Mouse (Mus musculus): ENCODE results near the gene Jund. TPM values are rescaled to one million over a fixed set of nuclear protein-coding genes. Genes with fewer than 3 reads are reported as not detected.

Jund gene
- polyA plus RNA-seq, 1 experiment: 128 TPM

GRCm38 (mm10) chr8:70710296-70710695, 11.5 kb downstream of the Jund start:
- H3K79me2 ChIP-seq (ENCODE audit: control insufficient read depth, insufficient read depth): no peaks in the 10 kb centered on the region

DNA sequence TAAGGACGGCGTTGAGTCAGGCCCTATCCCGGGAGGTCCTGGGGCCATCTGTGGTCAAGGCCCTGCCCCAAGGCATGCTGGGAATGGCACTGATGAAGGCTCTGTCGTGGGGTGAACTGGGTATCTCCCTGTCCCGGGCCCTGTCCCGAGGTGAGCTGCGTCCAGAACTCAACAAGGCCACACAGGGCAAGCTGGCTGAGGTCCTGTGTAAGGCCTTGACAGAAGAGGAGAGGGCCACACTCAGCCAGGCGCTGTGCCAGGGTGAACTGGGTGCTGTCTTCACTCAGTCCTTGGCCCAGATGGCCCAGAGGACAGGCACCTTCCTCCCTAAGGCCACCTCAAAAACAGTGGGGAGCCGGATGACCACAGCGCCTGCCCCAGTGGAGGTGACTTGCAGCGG, 12.3 kb downstream of the Jund start:
- H3K79me2 ChIP-seq (ENCODE audit: control insufficient read depth, insufficient read depth): no peaks in the 10 kb centered on the region
- H3ac ChIP-seq (ENCODE audit: control insufficient read depth, insufficient read length, low read depth): no peak overlapping the region
- TF ChIP-seq CEBPB (IDR thresholded peaks at IDR 0.05; ENCODE audit: low read depth) (no peak), CTCF (IDR thresholded peaks at IDR 0.05; ENCODE audit: control insufficient read depth, insufficient read depth, insufficient read length) (no peak), MYOG (IDR thresholded peaks at IDR 0.05; ENCODE audit: control insufficient read depth, extremely low read depth, insufficient read length) (no peak), MAX (IDR thresholded peaks at IDR 0.05) (no peak), MYOD1 (IDR thresholded peaks at IDR 0.05; ENCODE audit: control insufficient read depth, insufficient read length, low read depth) (no peak), FOSL1 (IDR thresholded peaks at IDR 0.05; ENCODE audit: insufficient read depth, low read length, poor library complexity, severe bottlenecking) (no peak), USF1 (IDR thresholded peaks at IDR 0.05; ENCODE audit: low read depth) (no peak)
- no peaks in the 10 kb centered on the region for H3K36me3 ChIP-seq (ENCODE audit: control insufficient read depth, insufficient read depth)
- no peaks in the 10 kb centered on the region for H3K79me3 ChIP-seq (ENCODE audit: low read depth)
- no peak overlapping the region for H3K4me3 ChIP-seq (ENCODE audit: insufficient read depth, poor library complexity, severe bottlenecking)
- H3K27me3 ChIP-seq (ENCODE audit: control insufficient read depth, insufficient read depth, insufficient read length): no peaks in the 10 kb centered on the region

More at GRCm38 (mm10) chr8:70710296-70710695, 11.5 kb downstream of the Jund start:
- TF ChIP-seq MAX (IDR thresholded peaks at IDR 0.05) (no peak), CTCF (IDR thresholded peaks at IDR 0.05; ENCODE audit: control insufficient read depth, insufficient read depth, insufficient read length) (no peak), USF1 (IDR thresholded peaks at IDR 0.05; ENCODE audit: low read depth) (no peak), FOSL1 (IDR thresholded peaks at IDR 0.05; ENCODE audit: insufficient read depth, low read length, poor library complexity, severe bottlenecking) (no peak), CEBPB (IDR thresholded peaks at IDR 0.05; ENCODE audit: low read depth) (no peak), MYOG (IDR thresholded peaks at IDR 0.05; ENCODE audit: control insufficient read depth, extremely low read depth, insufficient read length) (no peak), MYOD1 (IDR thresholded peaks at IDR 0.05; ENCODE audit: control insufficient read depth, insufficient read length, low read depth) (no peak)
- H3ac ChIP-seq (ENCODE audit: control insufficient read depth, insufficient read length, low read depth): no peak overlapping the region
- no peaks in the 10 kb centered on the region for H3K36me3 ChIP-seq (ENCODE audit: control insufficient read depth, insufficient read depth)
- no peaks in the 10 kb centered on the region for H3K79me3 ChIP-seq (ENCODE audit: low read depth)
- H3K27me3 ChIP-seq (ENCODE audit: control insufficient read depth, insufficient read depth, insufficient read length): no peaks in the 10 kb centered on the region
- H3K4me3 ChIP-seq (ENCODE audit: insufficient read depth, poor library complexity, severe bottlenecking): no peak overlapping the region

GRCm38 (mm10) chr8:70713991-70714390, 15.2 kb downstream of the Jund start:
- TF ChIP-seq MYOD1 (IDR thresholded peaks at IDR 0.05; ENCODE audit: control insufficient read depth, insufficient read length, low read depth): no peak
- no peak for TF ChIP-seq FOSL1 (IDR thresholded peaks at IDR 0.05; ENCODE audit: insufficient read depth, low read length, poor library complexity, severe bottlenecking)
- no peak for TF ChIP-seq CEBPB (IDR thresholded peaks at IDR 0.05; ENCODE audit: low read depth)
- no peak for TF ChIP-seq MAX (IDR thresholded peaks at IDR 0.05)
- no peak for TF ChIP-seq USF1 (IDR thresholded peaks at IDR 0.05; ENCODE audit: low read depth)
- no peak for TF ChIP-seq MYOG (IDR thresholded peaks at IDR 0.05; ENCODE audit: control insufficient read depth, extremely low read depth, insufficient read length)
- no peak for TF ChIP-seq CTCF (IDR thresholded peaks at IDR 0.05; ENCODE audit: control insufficient read depth, insufficient read depth, insufficient read length)
- H3K36me3 ChIP-seq (ENCODE audit: control insufficient read depth, insufficient read depth): no peaks in the 10 kb centered on the region

DNA sequence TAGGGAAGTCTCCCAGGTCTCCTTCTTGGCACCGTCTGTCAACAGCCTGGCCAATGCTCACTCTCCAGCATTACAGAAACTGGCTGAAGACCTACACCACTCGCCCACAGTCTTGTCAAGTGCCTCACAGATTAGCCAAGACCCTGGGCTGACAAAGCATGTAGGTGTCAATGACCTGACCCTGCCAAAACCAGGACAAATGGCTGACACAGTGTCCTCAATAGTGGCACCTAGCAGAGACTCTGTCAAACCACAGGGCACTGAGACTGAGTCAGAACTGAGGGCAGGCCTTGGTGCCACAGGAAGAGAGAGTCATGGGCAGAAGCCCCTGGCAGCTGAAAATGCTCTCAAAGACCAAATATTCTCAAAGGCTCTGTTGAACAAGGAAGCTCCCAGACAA, 16.3 kb downstream of the Jund start:
- Histone ChIP-seq H3ac (ENCODE audit: control insufficient read depth, insufficient read length, low read depth) (no peak overlapping the region), H3K79me2 (ENCODE audit: control insufficient read depth, insufficient read depth) (no peaks in the 10 kb centered on the region), H3K4me3 (ENCODE audit: insufficient read depth, poor library complexity, severe bottlenecking) (no peak overlapping the region), H3K36me3 (ENCODE audit: control insufficient read depth, insufficient read depth) (no peaks in the 10 kb centered on the region), H3K79me3 (ENCODE audit: low read depth) (no peaks in the 10 kb centered on the region), H3K27me3 (ENCODE audit: control insufficient read depth, insufficient read depth, insufficient read length) (no peaks in the 10 kb centered on the region)
- TF ChIP-seq MYOG (IDR thresholded peaks at IDR 0.05; ENCODE audit: control insufficient read depth, extremely low read depth, insufficient read length): no peak
- no peak for TF ChIP-seq FOSL1 (IDR thresholded peaks at IDR 0.05; ENCODE audit: insufficient read depth, low read length, poor library complexity, severe bottlenecking)
- TF ChIP-seq MAX (IDR thresholded peaks at IDR 0.05): no peak
- no peak for TF ChIP-seq CTCF (IDR thresholded peaks at IDR 0.05; ENCODE audit: control insufficient read depth, insufficient read depth, insufficient read length)
- TF ChIP-seq CEBPB (IDR thresholded peaks at IDR 0.05; ENCODE audit: low read depth): no peak
- TF ChIP-seq USF1 (IDR thresholded peaks at IDR 0.05; ENCODE audit: low read depth): no peak
- no peak for TF ChIP-seq MYOD1 (IDR thresholded peaks at IDR 0.05; ENCODE audit: control insufficient read depth, insufficient read length, low read depth)

More at GRCm38 (mm10) chr8:70713991-70714390, 15.2 kb downstream of the Jund start:
- Histone ChIP-seq H3K27me3 (ENCODE audit: control insufficient read depth, insufficient read depth, insufficient read length) (no peaks in the 10 kb centered on the region), H3K4me3 (ENCODE audit: insufficient read depth, poor library complexity, severe bottlenecking) (no peak overlapping the region), H3ac (ENCODE audit: control insufficient read depth, insufficient read length, low read depth) (no peak overlapping the region), H3K79me2 (ENCODE audit: control insufficient read depth, insufficient read depth) (no peaks in the 10 kb centered on the region), H3K79me3 (ENCODE audit: low read depth) (no peaks in the 10 kb centered on the region)

DNA sequence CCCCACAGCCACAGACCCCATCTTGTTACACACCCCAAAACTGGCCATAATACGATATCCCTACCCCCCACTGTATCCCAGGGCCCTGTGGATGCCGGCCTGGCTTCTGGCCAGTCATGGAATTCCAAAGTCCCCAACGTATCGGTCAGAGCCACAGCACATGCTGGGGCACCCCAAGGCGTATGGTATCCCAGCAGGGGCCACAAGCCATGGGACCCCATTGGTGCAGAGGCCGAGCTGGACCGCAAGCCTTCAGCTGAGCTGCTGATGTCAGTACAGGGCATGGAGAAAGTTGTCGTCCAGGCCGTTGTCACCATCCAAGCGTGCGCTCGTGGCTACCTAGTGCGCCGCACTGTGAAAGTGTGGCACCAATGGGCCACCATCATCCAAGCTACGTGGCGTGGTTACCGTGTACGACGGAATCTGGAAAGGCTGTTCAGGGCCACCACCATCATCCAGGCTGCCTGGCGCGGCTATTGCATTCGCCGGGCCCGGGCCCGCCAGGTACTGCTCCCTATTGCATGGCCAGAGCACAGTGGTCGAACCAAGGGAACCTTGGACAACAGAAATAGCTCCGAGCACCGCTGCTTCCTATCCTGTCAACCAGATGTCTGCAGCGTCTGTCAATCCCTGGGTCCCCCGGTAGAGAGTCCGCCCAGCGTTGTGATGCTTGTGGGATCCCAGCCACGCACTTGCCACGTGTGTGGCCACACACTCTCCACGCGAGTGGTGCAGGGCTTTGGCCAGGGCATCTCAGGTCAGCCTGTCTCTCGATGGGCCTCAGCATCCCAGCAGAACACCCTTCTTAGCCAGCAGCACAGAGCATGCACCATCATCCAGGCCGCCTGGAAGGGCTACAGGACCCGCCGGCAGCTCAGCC, 18.0 kb downstream of the Jund start:
- H3K27me3 ChIP-seq (ENCODE audit: control insufficient read depth, insufficient read depth, insufficient read length): no peaks in the 10 kb centered on the region
- H3K79me3 ChIP-seq (ENCODE audit: low read depth): no peaks in the 10 kb centered on the region
- TF ChIP-seq USF1 (IDR thresholded peaks at IDR 0.05; ENCODE audit: low read depth) (no peak), MAX (IDR thresholded peaks at IDR 0.05) (no peak), MYOD1 (IDR thresholded peaks at IDR 0.05; ENCODE audit: control insufficient read depth, insufficient read length, low read depth) (no peak), CEBPB (IDR thresholded peaks at IDR 0.05; ENCODE audit: low read depth) (no peak), CTCF (IDR thresholded peaks at IDR 0.05; ENCODE audit: control insufficient read depth, insufficient read depth, insufficient read length) (no peak), MYOG (IDR thresholded peaks at IDR 0.05; ENCODE audit: control insufficient read depth, extremely low read depth, insufficient read length) (no peak), FOSL1 (IDR thresholded peaks at IDR 0.05; ENCODE audit: insufficient read depth, low read length, poor library complexity, severe bottlenecking) (no peak)
- no peak overlapping the region for H3ac ChIP-seq (ENCODE audit: control insufficient read depth, insufficient read length, low read depth)
- H3K36me3 ChIP-seq (ENCODE audit: control insufficient read depth, insufficient read depth): no peaks in the 10 kb centered on the region
- H3K79me2 ChIP-seq (ENCODE audit: control insufficient read depth, insufficient read depth): no peaks in the 10 kb centered on the region
- H3K4me3 ChIP-seq (ENCODE audit: insufficient read depth, poor library complexity, severe bottlenecking): no peak overlapping the region
